14 mouse cellular contexts compared by ENCODE assay signal in genomic region chr1:44678974-44679373, GRCm38 (mm10).
DNase-seq lines count a peak whose midpoint lies in the region; ATAC-seq and TF ChIP-seq lines count a peak whose summit lies in the region.
"Had no signal": no experiment of that assay in that cellular context is flagged by ENCODE, and none has a peak within 500 bp of the region (broad histone marks: within the 10 kb centered on the region; RNA-seq: fewer than 3 reads in every experiment).

No protein-coding gene starts in this region.

- TF ChIP-seq CTCF in lung, embryonic 14.5 days (IDR thresholded peaks at IDR 0.05; ENCODE audit: low read depth) = no peak

- H3K4me1 ChIP-seq in lung, embryonic 14.5 days (ENCODE audit: insufficient read depth) = no peaks in the 10 kb centered on the region
- H3K4me1 ChIP-seq: heart, embryonic 10.5 days; hindbrain, embryonic 15.5 days had no signal

- DNase-seq in lung, embryonic 14.5 days = no peak
- no peak for DNase-seq in lung, postnatal 10 days
- peak; percentile 65 for DNase-seq in embryo, embryonic 11 days
- peak; percentile 71 for DNase-seq in fibroblast of lung, adult 2 months (ENCODE audit: low read depth)
- peak; percentile 49 for DNase-seq in mesoderm, embryonic 11.5 days (ENCODE audit: low read depth, low spot score)
- DNase-seq in adrenal gland, adult 2 months = no peak
- DNase-seq in kidney, adult 9 months = no peak
- DNase-seq: cerebellum, postnatal 10 days; kidney, postnatal 10 days; lung, adult 2 months; right cerebral cortex, postnatal 4 days; thymus, postnatal 25 days had no signal

- no peak overlapping the region for H3K9ac ChIP-seq in lung, embryonic 14.5 days
- H3K9ac ChIP-seq: hindbrain, embryonic 15.5 days had no signal

- no peak overlapping the region for H3K4me3 ChIP-seq in lung, embryonic 14.5 days (ENCODE audit: low read depth, low read length)
- H3K4me3 ChIP-seq: heart, embryonic 10.5 days; hindbrain, embryonic 15.5 days had no signal

- no peaks in the 10 kb centered on the region for H3K9me3 ChIP-seq in lung, embryonic 14.5 days (ENCODE audit: low read depth, low read length)
- H3K9me3 ChIP-seq: heart, embryonic 10.5 days; hindbrain, embryonic 15.5 days had no signal

- no peaks in the 10 kb centered on the region for H3K27me3 ChIP-seq in lung, embryonic 14.5 days (ENCODE audit: insufficient read depth, low read length)
- H3K27me3 ChIP-seq: hindbrain, embryonic 15.5 days had no signal

- no peak for ATAC-seq in lung, embryonic 14.5 days (ENCODE audit: insufficient read depth)

- H3K27ac ChIP-seq in lung, embryonic 14.5 days (ENCODE audit: low read depth) = peak overlapping the region; percentile 42; the same call in 1 of the 2 replicates
- H3K27ac ChIP-seq: heart, embryonic 10.5 days; hindbrain, embryonic 15.5 days had no signal

- H3K36me3 ChIP-seq in lung, embryonic 14.5 days (ENCODE audit: insufficient read depth) = no peaks in the 10 kb centered on the region
- H3K36me3 ChIP-seq: heart, embryonic 10.5 days; hindbrain, embryonic 15.5 days had no signal

- 64% methylated on average over 3 of the region's 3 CpGs for WGBS in lung, embryonic 14.5 days

- H3K4me2 ChIP-seq in lung, embryonic 14.5 days = no peak overlapping the region
- H3K4me2 ChIP-seq: hindbrain, embryonic 15.5 days had no signal

Comparison
In these comparisons a context has a peak if more than half of its experiments do, and no peak if none do; other contexts are left out.
1. DNase-seq: peak in embryo, embryonic 11 days (single experiment), fibroblast of lung, adult 2 months (single experiment) and mesoderm, embryonic 11.5 days (single experiment); none in lung, embryonic 14.5 days (single experiment), lung, postnatal 10 days (single experiment), adrenal gland, adult 2 months (single experiment) and kidney, adult 9 months (single experiment).